Mouse (Mus musculus) hindbrain, postnatal 0 days (tissue): ENCODE data around the gene Zfand3. TPM values are rescaled to one million over a fixed set of nuclear protein-coding genes. Genes with fewer than 3 reads are reported as not detected.

Experiments
- ATAC-seq: fragments of 200-750 bp; cut with Nextera tagmentation; 2 replicates; pipeline ENCODE4 v1.8.0; 2017; ENCODE audit warnings: mild to moderate bottlenecking, moderate TSS enrichment, moderate library complexity
- DNase-seq: peaks from one replicate; pipeline ENCODE4 v3.0.0-alpha.2; 2015; ENCODE audit warnings: low spot score
- H3K27ac ChIP-seq: fragments of 300-500 bp; sonication (generic); 2 replicates; pipeline ENCODE4 v1.5.1; 2014; ENCODE audit warnings: mild to moderate bottlenecking
- H3K27me3 ChIP-seq: fragments of 300-500 bp; sonication (generic); 2 replicates; pipeline ENCODE4 v1.6.1; 2014; ENCODE audit warnings: low read length, mixed read lengths; ENCODE audit not compliant: insufficient read depth
- H3K36me3 ChIP-seq: fragments of 300-500 bp; sonication (generic); 2 replicates; pipeline ENCODE4 v1.6.1; 2014; ENCODE audit warnings: low read length, mixed read lengths; ENCODE audit not compliant: insufficient read depth
- H3K4me1 ChIP-seq: fragments of 300-500 bp; sonication (generic); 2 replicates; pipeline ENCODE4 v1.6.1; 2014; ENCODE audit warnings: antibody characterized with exemption, low read length, mixed read lengths; ENCODE audit not compliant: insufficient read depth
- H3K4me2 ChIP-seq: fragments of 300-500 bp; sonication (generic); 2 replicates; pipeline ENCODE4 v1.6.1; 2014; ENCODE audit warnings: low read depth, mild to moderate bottlenecking, low read length, moderate library complexity, mixed read lengths
- H3K4me3 ChIP-seq: fragments of 300-500 bp; sonication (generic); 2 replicates; pipeline ENCODE4 v1.5.1; 2014; ENCODE audit warnings: low read length
- H3K9ac ChIP-seq: fragments of 300-500 bp; sonication (generic); replicated peaks from 2 replicates; pipeline ENCODE4 v1.6.1; 2014; ENCODE audit warnings: mild to moderate bottlenecking, low read length, moderate library complexity, mixed read lengths
- H3K9me3 ChIP-seq: fragments of 300-500 bp; sonication (generic); 2 replicates; pipeline ENCODE4 v1.6.1; 2016; ENCODE audit warnings: low read length, mixed read lengths
- CTCF ChIP-seq: IDR thresholded peaks from 2 replicates; pipeline ENCODE4 v1.5.1; 2016; ENCODE audit warnings: antibody characterized with exemption, control low read depth, low read depth
- WGBS: fragments of 180-500 bp; shearing (Covaris S2); extraction: QIAGEN DNeasy Blood & Tissue Kit; methylation state at CpG from one replicate; pipeline ENCODE4 v1.1.7; 2014; 5-methylcytosine and 5-hydroxymethylcytosine counted together
- polyA plus RNA-seq: library from polyadenylated mRNA; unstranded; fragments of >200 nt; fragmentation: Nextera tagmentation; extraction: Ambion mirVana; gene quantifications from 2 replicates; pipeline ENCODE4 v1.2.1, GENCODE M21; 2015
- total RNA-seq: library from RNA; depleted of rRNA; stranded (reverse); fragments of >200 nt; gene quantifications from 2 replicates; pipeline ENCODE4 v1.2.3, GENCODE M21; 2014

Gene Zfand3
- total and polyA plus RNA-seq, 2 experiments from 2014 or later, result 50.6 to 84.5 TPM

DNA sequence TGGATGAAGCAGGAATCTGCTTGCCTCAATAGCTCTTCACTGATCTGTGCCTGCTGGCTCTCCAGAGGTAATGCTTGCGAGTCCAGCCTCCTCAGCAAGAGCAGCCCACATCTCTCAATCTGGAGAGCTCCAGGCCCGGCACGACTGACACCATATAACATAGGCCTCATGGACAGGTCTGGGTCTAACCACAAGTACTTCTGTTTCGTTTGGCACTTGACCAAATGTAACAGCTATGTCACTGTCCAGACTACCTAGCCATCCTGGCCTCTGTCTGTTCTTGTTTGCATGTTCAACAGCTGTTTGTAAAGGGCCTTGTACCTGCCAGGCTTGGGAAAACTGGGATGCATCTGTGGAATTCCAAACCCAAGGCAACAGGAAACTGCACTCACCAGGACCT, 230.8 kb downstream of the Zfand3 start:
- Histone ChIP-seq H3K27ac (no peak overlapping the region), H3K4me2 (no peak overlapping the region), H3K4me1 (peaks cover 13% of the 10 kb centered on the region; the same call in 1 of the 2 replicates), H3K27me3 (no peaks in the 10 kb centered on the region), H3K36me3 (no peaks in the 10 kb centered on the region), H3K9ac (no peak overlapping the region), H3K4me3 (no peak overlapping the region), H3K9me3 (no peaks in the 10 kb centered on the region)
- TF ChIP-seq CTCF, result no peak
- WGBS, result 66% methylated on average over 4 of the region's 4 CpGs
- DNase-seq, result no peak
- no peak for ATAC-seq

GRCm38 (mm10) chr17:30236611-30237010, 232.1 kb downstream of the Zfand3 start:
- H3K36me3 ChIP-seq, result no peaks in the 10 kb centered on the region
- peaks cover 13% of the 10 kb centered on the region; the same call in 1 of the 2 replicates for H3K4me1 ChIP-seq
- H3K9me3 ChIP-seq, result no peaks in the 10 kb centered on the region
- TF ChIP-seq CTCF, result no peak
- H3K27ac ChIP-seq, result no peak overlapping the region
- no peaks in the 10 kb centered on the region for H3K27me3 ChIP-seq
- H3K4me3 ChIP-seq, result no peak overlapping the region
- DNase-seq, result no peak
- H3K9ac ChIP-seq, result no peak overlapping the region
- 37% methylated on average over 6 of the region's 6 CpGs for WGBS
- H3K4me2 ChIP-seq, result no peak overlapping the region
- peak; percentile 58; the same call in 1 of the 2 replicates for ATAC-seq

DNA sequence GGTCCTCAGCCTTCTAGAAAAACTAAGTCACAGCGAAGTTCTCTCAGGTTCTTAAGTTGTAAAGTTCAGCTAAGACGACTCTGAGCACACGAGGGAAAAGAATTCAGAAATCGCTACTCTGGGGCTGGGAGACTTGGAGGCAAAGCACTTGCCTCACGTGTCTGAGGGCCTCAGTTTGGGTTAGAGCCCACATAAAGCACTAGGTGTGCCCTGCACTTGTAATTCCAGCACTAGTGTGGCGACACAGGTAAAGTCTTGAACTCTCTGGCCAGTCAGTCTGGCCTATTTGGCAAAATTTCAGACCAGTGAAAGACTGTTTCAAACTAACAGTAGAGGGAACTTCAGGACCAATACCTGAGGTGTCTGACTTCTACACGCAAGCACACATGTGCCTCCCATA, 233.1 kb downstream of the Zfand3 start:
- ATAC-seq, result no peak
- Histone ChIP-seq H3K27ac (no peak overlapping the region), H3K36me3 (no peaks in the 10 kb centered on the region), H3K4me3 (no peak overlapping the region), H3K4me2 (no peak overlapping the region), H3K27me3 (no peaks in the 10 kb centered on the region), H3K9me3 (no peaks in the 10 kb centered on the region), H3K4me1 (peaks cover 20% of the 10 kb centered on the region; the same call in 1 of the 2 replicates), H3K9ac (no peak overlapping the region)
- no peak for DNase-seq
- WGBS, result 91% methylated on average over 7 of the region's 7 CpGs
- TF ChIP-seq CTCF, result no peak

DNA sequence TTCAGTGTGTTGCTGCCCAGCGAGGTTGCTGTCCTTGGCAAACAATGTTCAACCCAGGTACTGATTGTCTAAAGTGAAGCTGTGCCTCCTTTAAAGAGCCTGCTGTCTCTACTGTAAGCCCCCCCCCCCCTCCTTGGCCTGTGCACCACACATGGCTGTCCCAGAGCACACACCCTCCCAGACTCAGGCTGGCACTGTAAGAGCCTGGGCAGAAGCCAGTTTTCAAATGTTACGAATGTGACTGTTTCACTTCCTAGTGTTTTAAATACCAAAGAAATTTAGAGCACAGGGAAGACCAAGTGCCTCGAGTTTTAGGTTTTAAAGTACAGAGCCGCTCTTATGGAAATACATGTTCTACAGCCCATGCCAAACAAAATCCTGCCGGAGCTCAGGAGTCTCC, 234.9 kb downstream of the Zfand3 start:
- H3K4me1 ChIP-seq, result peaks cover 27% of the 10 kb centered on the region
- H3K4me3 ChIP-seq, result no peak overlapping the region
- ATAC-seq (no peak), DNase-seq (no peak)
- H3K36me3 ChIP-seq, result no peaks in the 10 kb centered on the region
- H3K9ac ChIP-seq, result no peak overlapping the region
- no peak overlapping the region for H3K27ac ChIP-seq
- no peak for TF ChIP-seq CTCF
- WGBS, result 55% methylated on average over 5 of the region's 5 CpGs
- no peak overlapping the region for H3K4me2 ChIP-seq
- no peaks in the 10 kb centered on the region for H3K27me3 ChIP-seq
- no peaks in the 10 kb centered on the region for H3K9me3 ChIP-seq

- Histone ChIP-seq H3K9me3 (no peaks in the 10 kb centered on the region), H3K36me3 (no peaks in the 10 kb centered on the region), H3K4me3 (no peak overlapping the region), H3K4me1 (peaks cover 36% of the 10 kb centered on the region), H3K27me3 (no peaks in the 10 kb centered on the region), H3K4me2 (no peak overlapping the region), H3K9ac (no peak overlapping the region), H3K27ac (0 out of 2 replicates have a peak overlapping the region, but pooled peaks have one; percentile 15)
- no peak for TF ChIP-seq CTCF
- DNase-seq (no peak), ATAC-seq (no peak)
- WGBS, result 53% methylated on average over 4 of the region's 4 CpGs
Observed at GRCm38 (mm10) chr17:30240659-30241058, 236.1 kb downstream of the Zfand3 start.

GRCm38 (mm10) chr17:30241061-30241460, 236.5 kb downstream of the Zfand3 start:
- Histone ChIP-seq H3K9me3 (no peaks in the 10 kb centered on the region), H3K27me3 (no peaks in the 10 kb centered on the region), H3K4me3 (no peak overlapping the region), H3K9ac (no peak overlapping the region), H3K36me3 (no peaks in the 10 kb centered on the region), H3K4me1 (peaks cover 40% of the 10 kb centered on the region), H3K4me2 (no peak overlapping the region), H3K27ac (0 out of 2 replicates have a peak overlapping the region, but pooled peaks have one; percentile 15)
- ATAC-seq, result no peak
- DNase-seq, result no peak
- TF ChIP-seq CTCF, result no peak
- WGBS, result 48% methylated on average over 6 of the region's 6 CpGs

- Histone ChIP-seq H3K36me3 (no peaks in the 10 kb centered on the region), H3K27ac (peak overlapping the region; percentile 43; the same call in 1 of the 2 replicates), H3K9ac (no peak overlapping the region), H3K27me3 (no peaks in the 10 kb centered on the region), H3K4me1 (peaks cover 41% of the 10 kb centered on the region), H3K4me3 (no peak overlapping the region), H3K4me2 (no peak overlapping the region), H3K9me3 (no peaks in the 10 kb centered on the region)
- DNase-seq (peak; percentile 78), ATAC-seq (peak; percentile 72)
- WGBS, result 30% methylated on average over 17 of the region's 17 CpGs
- no peak for TF ChIP-seq CTCF
Observed at GRCm38 (mm10) chr17:30241720-30242322, 237.3 kb downstream of the Zfand3 start.
